Mouse (Mus musculus): ENCODE results near the gene Arhgap17.

DNA sequence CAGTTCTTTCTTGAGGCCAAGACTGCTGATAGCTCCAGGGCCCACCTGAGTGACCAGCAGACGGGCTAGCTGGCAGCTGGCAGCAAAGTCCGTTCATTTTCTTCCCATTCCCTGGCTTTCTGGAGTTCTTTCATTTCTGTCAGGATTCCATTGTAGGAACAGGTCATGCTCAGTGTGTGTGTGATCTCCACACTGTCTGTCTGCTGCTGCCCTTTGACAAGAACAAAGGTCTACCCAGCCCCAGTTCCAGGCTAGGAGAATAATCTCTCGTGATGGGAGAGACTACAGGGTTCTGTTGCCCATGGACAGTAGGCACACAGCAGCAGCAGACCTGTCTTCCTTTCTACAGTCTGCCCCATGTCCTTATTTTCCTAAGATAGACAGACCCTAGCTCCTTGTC, 47.9 kb upstream of the Arhgap17 start:
- TF ChIP-seq MAX (IDR thresholded peaks at IDR 0.05; ENCODE audit: low read length), result no peak
- no peak for TF ChIP-seq CTCF (IDR thresholded peaks at IDR 0.05 in 2 of 3, conservative IDR thresholded peaks at IDR 0.05 in 1 of 3; ENCODE audit: control insufficient read depth in 1 of 3, insufficient read depth in 1 of 3, low read depth in 2 of 3, low read length in 3 of 3, poor library complexity in 1 of 3, severe bottlenecking in 1 of 3)
- TF ChIP-seq BHLHE40 (IDR thresholded peaks at IDR 0.05; ENCODE audit: borderline replicate concordance, low read depth, low read length), result no peak
- no peak for TF ChIP-seq TCF12 (IDR thresholded peaks at IDR 0.05; ENCODE audit: low read depth, low read length)
- no peak for TF ChIP-seq POLR2A (IDR thresholded peaks at IDR 0.05; ENCODE audit: control insufficient read depth in 1 of 2, insufficient read depth in 1 of 2, low read depth in 1 of 2, low read length in 2 of 2, poor library complexity in 1 of 2)
- TF ChIP-seq ZMIZ1 (IDR thresholded peaks at IDR 0.05; ENCODE audit: low read depth, low read length), result no peak
- no peak for TF ChIP-seq MYC (IDR thresholded peaks at IDR 0.05; ENCODE audit: low read depth, low read length)
- no peak for TF ChIP-seq SMC3 (IDR thresholded peaks at IDR 0.05; ENCODE audit: low read depth, low read length)
- no peak for TF ChIP-seq NELFE (IDR thresholded peaks at IDR 0.05; ENCODE audit: low read depth, low read length)
- no peak for TF ChIP-seq RCOR1 (IDR thresholded peaks at IDR 0.05; ENCODE audit: low read depth, low read length)
- no peak for TF ChIP-seq POLR2AphosphoS2 (IDR thresholded peaks at IDR 0.05; ENCODE audit: low read length)
- no peak for TF ChIP-seq MAZ (IDR thresholded peaks at IDR 0.05; ENCODE audit: low read depth, low read length)
- TF ChIP-seq EP300 (IDR thresholded peaks at IDR 0.05; ENCODE audit: low read depth in 1 of 2, low read length in 2 of 2), result no peak
